Mouse (Mus musculus) Patski (cell line): ENCODE results near the gene Usp50. TPM values are rescaled to one million over a fixed set of nuclear protein-coding genes. Genes with fewer than 3 reads are reported as not detected.

ENCODE experiments used
- ATAC-seq: fragments of 100-300 bp; one replicate; pipeline ENCODE4 v1.8.0; 2021
- CTCF ChIA-PET: fragments of 350-600 bp; sonication (Branson Sonifier 250); formaldehyde crosslinking; loops from one replicate; lab custom pipeline; 2022; ENCODE audit warnings: inconsistent platforms; lab: Charles Lee
- POLR2A ChIA-PET: fragments of 350-600 bp; sonication (Branson Sonifier 250); formaldehyde crosslinking; loops from one replicate; lab custom pipeline; 2022; ENCODE audit warnings: antibody characterized with exemption, inconsistent platforms; lab: Charles Lee
- DNase-seq: peaks from one replicate; pipeline ENCODE4 v3.0.0-alpha.2; 2011; ENCODE audit warnings: low read depth, low spot score
- H3K27me3 ChIP-seq: fragments of 371-371 bp; one replicate; pipeline ENCODE4 v1.5.1; 2021
- CTCF ChIP-seq: fragments of 100-300 bp; IDR thresholded peaks from one replicate; pipeline ENCODE4 v1.5.1; 2021
- in situ Hi-C: fragments of 300-500 bp; cut with MboI; formaldehyde crosslinking; loops from 3 replicates; pipeline ENCODE4 v1.11.1; 2018; ENCODE audit warnings: low pct_unique_long_range_greater_than_20kb, mixed read lengths
- polyA plus RNA-seq: library from polyadenylated mRNA; unstranded; gene quantifications from one replicate; pipeline ENCODE4 v1.2.3, GENCODE M21; 2021

Usp50 gene
- polyA plus RNA-seq, 1 experiment from 2014 or later, result 0.30 TPM

- DNase-seq (peak; percentile 84), ATAC-seq (peak; percentile 96)
- no peaks in the 10 kb centered on the region for H3K27me3 ChIP-seq
- in situ Hi-C loops, result no loop called here
- ChIA-PET POLR2A (interaction anchor here (0.6 to 2.6 kb wide), 2 partner anchors 32 to 55 kb away, joined by 3 to 18 read pairs; partner anchors contain the start of gene Gabpb1), CTCF (interaction anchor here (0.7 to 1.4 kb wide), 2 partner anchors 18 to 30 kb away, joined by 3 read pairs; no protein-coding TSS in a partner anchor)
- no peak for TF ChIP-seq CTCF
Observed at GRCm38 (mm10) chr2:126706759-126707437, 76.4 kb downstream of the Usp50 start, which contains the start of gene Usp8. Usp8 (plus strand) TSS chr2:126707328.

DNA sequence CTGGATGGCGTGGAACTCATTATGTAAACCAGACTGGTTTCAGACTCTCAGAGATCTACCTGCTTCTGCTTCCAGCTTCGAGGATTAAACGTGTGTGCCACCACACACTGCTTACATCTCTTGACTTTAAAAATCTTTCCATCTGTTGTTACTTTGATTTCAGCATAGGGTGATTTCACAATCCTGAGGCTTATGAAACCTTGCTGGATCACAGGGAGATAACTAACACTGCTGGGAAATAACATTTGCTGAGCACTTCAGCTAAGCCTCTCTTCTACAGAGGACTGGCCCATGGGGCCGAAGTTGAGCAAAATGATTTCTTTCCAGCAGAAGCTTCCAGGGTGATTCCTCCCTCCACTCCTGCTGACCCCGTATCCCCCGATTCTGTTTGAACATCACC lies 88.0 kb downstream of the Usp50 start:
- DNase-seq (no peak), ATAC-seq (no peak)
- TF ChIP-seq CTCF, result no peak
- in situ Hi-C loops, result no loop called here
- ChIA-PET POLR2A (no interaction called here), CTCF (no interaction called here)
- H3K27me3 ChIP-seq, result no peaks in the 10 kb centered on the region

DNA sequence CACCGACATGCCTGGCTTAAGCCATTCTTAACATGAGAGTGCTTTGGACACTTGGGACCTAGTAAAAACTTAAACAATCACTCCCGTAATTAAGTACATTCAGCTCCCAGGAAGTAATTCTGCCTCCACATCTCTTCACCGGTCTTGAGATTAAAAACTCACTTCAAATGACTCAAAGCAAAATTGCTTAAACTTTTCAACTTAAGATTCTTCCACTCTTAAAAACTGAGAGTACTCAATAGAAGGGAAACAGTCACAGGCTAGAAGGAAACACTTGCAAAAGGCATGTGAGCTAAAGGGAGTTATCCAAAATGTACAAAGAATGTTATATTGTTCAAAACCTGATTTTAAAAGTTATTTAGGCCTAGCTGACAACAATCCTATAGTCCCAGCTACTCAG lies 92.0 kb downstream of the Usp50 start:
- TF ChIP-seq CTCF, result no peak
- ATAC-seq (no peak), DNase-seq (no peak)
- ChIA-PET POLR2A (interaction anchor here (1.1 kb wide), 1 partner anchor 9 kb away, joined by 3 read pairs; no protein-coding TSS in a partner anchor), CTCF (interaction anchor here (1.1 to 1.6 kb wide), 2 partner anchors 9 to 27 kb away, joined by 3 read pairs; no protein-coding TSS in a partner anchor)
- in situ Hi-C loops, result no loop called here
- no peaks in the 10 kb centered on the region for H3K27me3 ChIP-seq

DNA sequence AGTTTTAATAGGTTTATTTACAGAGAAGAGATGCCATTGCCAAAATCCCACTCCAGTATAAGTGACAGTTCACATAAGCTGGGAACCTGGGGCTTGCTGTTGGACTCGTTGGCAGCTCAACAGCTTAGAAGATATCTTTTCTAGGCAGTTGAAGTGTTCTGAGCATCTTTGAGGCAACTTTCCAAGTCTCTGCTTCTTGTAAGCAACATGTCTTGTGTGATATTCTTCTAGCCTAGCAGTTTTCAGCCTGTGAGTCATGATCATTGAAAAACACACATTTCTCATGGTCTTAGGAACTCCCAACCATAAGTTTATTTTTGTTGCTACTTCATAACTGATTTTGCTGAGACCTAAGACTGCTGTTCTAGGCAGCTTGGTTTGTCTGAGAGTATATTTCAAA lies 100.3 kb downstream of the Usp50 start:
- ChIA-PET CTCF (no interaction called here), POLR2A (interaction anchor here (1.4 kb wide), 1 partner anchor 9 kb away, joined by 3 read pairs; no protein-coding TSS in a partner anchor)
- H3K27me3 ChIP-seq, result no peaks in the 10 kb centered on the region
- in situ Hi-C loops, result no loop called here
- DNase-seq, result no peak
- ATAC-seq, result no peak
- TF ChIP-seq CTCF, result no peak

- CTCF ChIA-PET, result no interaction called here
- POLR2A ChIA-PET, result interaction anchor here (1.4 kb wide), 1 partner anchor 10 kb away, joined by 3 read pairs; no protein-coding TSS in a partner anchor
- H3K27me3 ChIP-seq, result no peaks in the 10 kb centered on the region
- no peak for ATAC-seq
- in situ Hi-C loops, result no loop called here
- TF ChIP-seq CTCF, result no peak
- DNase-seq, result no peak
Observed at GRCm38 (mm10) chr2:126682333-126682732, 100.9 kb downstream of the Usp50 start.

GRCm38 (mm10) chr2:126677366-126677765 lies 105.9 kb downstream of the Usp50 start:
- CTCF ChIA-PET, result interaction anchor here (1.1 kb wide), 1 partner anchor 29 kb away, joined by 3 read pairs; no protein-coding TSS in a partner anchor
- peak; percentile 31 for ATAC-seq
- in situ Hi-C loops, result no loop called here
- no peak for TF ChIP-seq CTCF
- DNase-seq, result peak; percentile 57
- no peaks in the 10 kb centered on the region for H3K27me3 ChIP-seq
- POLR2A ChIA-PET, result interaction anchor here (0.8 kb wide), 1 partner anchor 32 kb away, joined by 3 read pairs; no protein-coding TSS in a partner anchor

GRCm38 (mm10) chr2:126676122-126676515 lies 107.2 kb downstream of the Usp50 start, which contains the start of gene Gabpb1:
Gabpb1 (minus strand) TSS chr2:126676337.
- DNase-seq (no peak), ATAC-seq (no peak)
- CTCF ChIA-PET, result no interaction called here
- in situ Hi-C loops, result no loop called here
- no peaks in the 10 kb centered on the region for H3K27me3 ChIP-seq
- no peak for TF ChIP-seq CTCF
- POLR2A ChIA-PET, result interaction anchor here (3.2 kb wide), 1 partner anchor 31 kb away, joined by 18 read pairs; the partner anchor contains the start of gene Usp8

DNA sequence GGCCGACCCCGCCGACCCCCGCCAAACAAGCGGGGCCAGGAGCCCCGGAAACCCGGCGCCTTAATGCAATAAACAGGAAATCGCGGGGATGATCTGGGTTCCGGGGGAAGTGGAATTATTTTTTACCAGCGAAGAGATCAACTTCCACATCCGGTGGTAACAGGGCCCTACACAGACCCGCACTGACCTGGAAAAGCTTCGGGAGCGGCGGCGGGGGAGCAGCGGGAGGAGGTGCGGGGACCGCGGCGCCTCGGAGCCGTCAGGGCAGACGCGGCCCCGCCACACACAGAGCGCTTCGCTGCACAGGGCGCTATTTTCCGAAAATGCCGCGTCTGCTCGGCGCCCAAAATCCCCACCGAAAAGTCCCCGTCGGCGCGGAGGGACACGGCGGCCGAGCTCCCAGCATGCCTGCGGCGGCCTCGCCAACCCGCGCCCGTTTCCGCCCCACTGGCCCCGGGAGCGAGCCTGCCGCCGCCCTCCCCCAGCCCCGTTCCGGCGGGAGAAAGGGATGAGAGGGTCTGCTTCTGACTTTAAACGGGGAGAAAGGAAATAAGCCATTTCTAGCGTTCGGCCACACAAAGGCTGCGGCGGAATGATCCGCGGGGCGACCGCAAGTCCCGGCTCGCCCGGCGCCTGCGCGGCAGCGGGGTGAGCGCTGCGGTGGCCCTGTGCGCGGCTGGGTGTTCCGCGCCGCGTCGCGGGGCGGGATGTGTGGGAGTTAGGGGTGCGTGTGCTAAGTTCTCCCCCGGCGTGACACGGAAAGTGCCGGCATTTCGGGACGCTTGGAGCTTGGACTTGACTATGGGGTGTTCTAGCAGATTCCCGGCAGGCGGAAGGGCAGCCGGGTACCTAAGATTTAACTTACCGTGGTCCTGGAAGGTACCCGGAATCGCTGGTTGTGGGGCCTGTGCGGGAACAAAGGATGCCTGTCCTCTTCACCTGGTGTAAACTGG lies 107.8 kb downstream of the Usp50 start:
- CTCF ChIA-PET, result no interaction called here
- no peak for TF ChIP-seq CTCF
- no peaks in the 10 kb centered on the region for H3K27me3 ChIP-seq
- POLR2A ChIA-PET, result interaction anchor here (0.8 to 3.2 kb wide), 2 partner anchors 23 to 32 kb away, joined by 3 to 18 read pairs; partner anchors contain the start of gene Usp8
- in situ Hi-C loops, result no loop called here
- ATAC-seq (peak; percentile 75), DNase-seq (peak; percentile 63)

GRCm38 (mm10) chr2:126674441-126675168 lies 108.7 kb downstream of the Usp50 start:
- ChIA-PET POLR2A (interaction anchor here (0.6 to 3.2 kb wide), 3 partner anchors 24 to 269 kb away, joined by 3 to 18 read pairs (median 3); partner anchors contain the start of gene Usp8), CTCF (no interaction called here)
- ATAC-seq (peak; percentile 44), DNase-seq (no peak)
- in situ Hi-C loops, result no loop called here
- TF ChIP-seq CTCF, result no peak
- no peaks in the 10 kb centered on the region for H3K27me3 ChIP-seq
